Mouse (Mus musculus) neural tube, embryonic 11.5 days (tissue): ENCODE results near the gene Ush2a. TPM values are rescaled to one million over a fixed set of nuclear protein-coding genes. Genes with fewer than 3 reads are reported as not detected.

Source experiments
- ATAC-seq: fragments of 200-750 bp; cut with Nextera tagmentation; 2 replicates; pipeline ENCODE4 v1.8.0; 2017; ENCODE audit warnings: moderate number of reproducible peaks, mild to moderate bottlenecking, moderate TSS enrichment, moderate library complexity; ENCODE audit not compliant: insufficient read depth, low FRiP score, low TSS enrichment
- DNase-seq: peaks from one replicate; pipeline ENCODE4 v3.0.0-alpha.2; 2015; ENCODE audit warnings: low spot score
- H3K27ac ChIP-seq: fragments of 300-500 bp; sonication (generic); 2 replicates; pipeline ENCODE4 v1.5.1; 2014; ENCODE audit warnings: low read depth, mild to moderate bottlenecking, low read length
- H3K27me3 ChIP-seq: fragments of 300-500 bp; sonication (generic); 2 replicates; pipeline ENCODE4 v1.6.1; 2014; ENCODE audit warnings: mild to moderate bottlenecking, low read length, mixed read lengths; ENCODE audit not compliant: control insufficient read depth, insufficient read depth
- H3K36me3 ChIP-seq: fragments of 300-500 bp; sonication (generic); 2 replicates; pipeline ENCODE4 v1.6.1; 2014; ENCODE audit warnings: mild to moderate bottlenecking, low read length, moderate library complexity, mixed read lengths; ENCODE audit not compliant: control insufficient read depth, insufficient read depth
- H3K4me1 ChIP-seq: fragments of 300-500 bp; sonication (generic); 2 replicates; pipeline ENCODE4 v1.6.1; 2014; ENCODE audit warnings: low read length, mixed read lengths; ENCODE audit not compliant: control insufficient read depth, insufficient read depth
- H3K4me2 ChIP-seq: fragments of 300-500 bp; sonication (generic); 2 replicates; pipeline ENCODE4 v1.6.1; 2014; ENCODE audit warnings: low read depth, mild to moderate bottlenecking, moderate library complexity
- H3K4me3 ChIP-seq: fragments of 300-500 bp; sonication (generic); 2 replicates; pipeline ENCODE4 v1.5.1; 2014; ENCODE audit warnings: low read depth, low read length
- H3K9ac ChIP-seq: fragments of 300-500 bp; sonication (generic); 2 replicates; pipeline ENCODE4 v1.6.1; 2014; ENCODE audit warnings: mild to moderate bottlenecking, low read length
- H3K9me3 ChIP-seq: fragments of 300-500 bp; sonication (generic); 2 replicates; pipeline ENCODE4 v1.6.1; 2016; ENCODE audit warnings: low read length; ENCODE audit not compliant: control insufficient read depth
- WGBS: fragments of 180-500 bp; shearing (Covaris S2); extraction: QIAGEN DNeasy Blood & Tissue Kit; methylation state at CpG from one replicate; pipeline ENCODE4 v1.1.7; 2014; 5-methylcytosine and 5-hydroxymethylcytosine counted together
- polyA plus RNA-seq: library from polyadenylated mRNA; unstranded; fragments of >200 nt; fragmentation: Nextera tagmentation; extraction: Ambion mirVana; gene quantifications from 2 replicates; pipeline ENCODE4 v1.2.1, GENCODE M21; 2014

Ush2a gene
- polyA plus RNA-seq, 1 experiment from 2014 or later: 0.07 TPM

GRCm38 (mm10) chr1:188541492-188541891 is 279.7 kb downstream of the Ush2a start:
- ATAC-seq: no peak
- Histone ChIP-seq H3K9ac (no peak overlapping the region), H3K4me3 (no peak overlapping the region), H3K36me3 (no peaks in the 10 kb centered on the region), H3K27me3 (no peaks in the 10 kb centered on the region), H3K9me3 (no peaks in the 10 kb centered on the region), H3K4me2 (no peak overlapping the region), H3K27ac (no peak overlapping the region), H3K4me1 (no peaks in the 10 kb centered on the region)
- WGBS: 95% methylated on average over 3 of the region's 3 CpGs
- DNase-seq: no peak

- WGBS: 35% methylated on average over 1 of the region's 1 CpGs
- no peaks in the 10 kb centered on the region for H3K27me3 ChIP-seq
These were observed 281.5 kb downstream of the Ush2a start for GRCm38 (mm10) chr1:188543364-188543763.

GRCm38 (mm10) chr1:188549686-188550085 is 287.9 kb downstream of the Ush2a start:
- no peak overlapping the region for H3K27ac ChIP-seq
- ATAC-seq (no peak), DNase-seq (no peak)
- H3K36me3 ChIP-seq: no peaks in the 10 kb centered on the region
- H3K27me3 ChIP-seq: no peaks in the 10 kb centered on the region
- no peaks in the 10 kb centered on the region for H3K9me3 ChIP-seq
- H3K4me1 ChIP-seq: no peaks in the 10 kb centered on the region; the same call in 1 of the 2 replicates
- no peak overlapping the region for H3K9ac ChIP-seq
- no peak overlapping the region for H3K4me3 ChIP-seq
- H3K4me2 ChIP-seq: no peak overlapping the region
- 71% methylated on average over 13 of the region's 13 CpGs for WGBS

More at GRCm38 (mm10) chr1:188543364-188543763, 281.5 kb downstream of the Ush2a start:
- Histone ChIP-seq H3K9me3 (no peaks in the 10 kb centered on the region), H3K4me2 (no peak overlapping the region), H3K9ac (no peak overlapping the region), H3K4me3 (no peak overlapping the region), H3K27ac (no peak overlapping the region), H3K4me1 (no peaks in the 10 kb centered on the region), H3K36me3 (no peaks in the 10 kb centered on the region)
- DNase-seq (no peak), ATAC-seq (no peak)

GRCm38 (mm10) chr1:188551802-188552201 is 290.0 kb downstream of the Ush2a start:
- ATAC-seq: no peak
- WGBS: 75% methylated on average over 5 of the region's 5 CpGs
- Histone ChIP-seq H3K36me3 (no peaks in the 10 kb centered on the region), H3K4me3 (no peak overlapping the region), H3K27me3 (no peaks in the 10 kb centered on the region), H3K27ac (no peak overlapping the region), H3K4me2 (no peak overlapping the region), H3K9me3 (no peaks in the 10 kb centered on the region), H3K4me1 (no peaks in the 10 kb centered on the region; the same call in 1 of the 2 replicates), H3K9ac (no peak overlapping the region)
- no peak for DNase-seq

GRCm38 (mm10) chr1:188558911-188559310 is 297.1 kb downstream of the Ush2a start:
- Histone ChIP-seq H3K4me2 (no peak overlapping the region), H3K9ac (no peak overlapping the region), H3K27ac (no peak overlapping the region), H3K36me3 (no peaks in the 10 kb centered on the region), H3K4me3 (no peak overlapping the region), H3K4me1 (no peaks in the 10 kb centered on the region), H3K9me3 (no peaks in the 10 kb centered on the region), H3K27me3 (no peaks in the 10 kb centered on the region)
- ATAC-seq: no peak
- 31% methylated on average over 2 of the region's 2 CpGs for WGBS
- no peak for DNase-seq

GRCm38 (mm10) chr1:188566229-188566628 is 304.4 kb downstream of the Ush2a start:
- WGBS: 84% methylated on average over 5 of the region's 5 CpGs
- H3K27ac ChIP-seq: no peak overlapping the region
- H3K4me1 ChIP-seq: no peaks in the 10 kb centered on the region
- H3K36me3 ChIP-seq: no peaks in the 10 kb centered on the region
- H3K4me3 ChIP-seq: no peak overlapping the region
- H3K9me3 ChIP-seq: no peaks in the 10 kb centered on the region
- DNase-seq: no peak
- no peaks in the 10 kb centered on the region for H3K27me3 ChIP-seq
- no peak overlapping the region for H3K9ac ChIP-seq
- no peak overlapping the region for H3K4me2 ChIP-seq
- no peak for ATAC-seq

GRCm38 (mm10) chr1:188567486-188567885 is 305.7 kb downstream of the Ush2a start:
- H3K9me3 ChIP-seq: no peaks in the 10 kb centered on the region
- H3K27me3 ChIP-seq: no peaks in the 10 kb centered on the region
- H3K4me3 ChIP-seq: no peak overlapping the region
- DNase-seq: no peak
- WGBS: 56% methylated on average over 4 of the region's 4 CpGs
- no peak for ATAC-seq
- H3K4me2 ChIP-seq: no peak overlapping the region
- no peaks in the 10 kb centered on the region for H3K4me1 ChIP-seq
- no peak overlapping the region for H3K27ac ChIP-seq
- no peaks in the 10 kb centered on the region for H3K36me3 ChIP-seq
- no peak overlapping the region for H3K9ac ChIP-seq

- Histone ChIP-seq H3K36me3 (no peaks in the 10 kb centered on the region), H3K9ac (no peak overlapping the region), H3K27me3 (no peaks in the 10 kb centered on the region), H3K9me3 (no peaks in the 10 kb centered on the region), H3K4me3 (no peak overlapping the region), H3K4me2 (no peak overlapping the region), H3K27ac (no peak overlapping the region), H3K4me1 (no peaks in the 10 kb centered on the region)
- DNase-seq: no peak
- ATAC-seq: no peak
- 89% methylated on average over 9 of the region's 9 CpGs for WGBS
These were observed 306.6 kb downstream of the Ush2a start for GRCm38 (mm10) chr1:188568295-188568961.

GRCm38 (mm10) chr1:188576246-188576747 is 314.5 kb downstream of the Ush2a start:
- Histone ChIP-seq H3K4me1 (no peaks in the 10 kb centered on the region), H3K9ac (no peak overlapping the region), H3K36me3 (no peaks in the 10 kb centered on the region), H3K27me3 (no peaks in the 10 kb centered on the region), H3K27ac (no peak overlapping the region), H3K4me2 (no peak overlapping the region), H3K9me3 (no peaks in the 10 kb centered on the region), H3K4me3 (no peak overlapping the region)
- ATAC-seq (peak; percentile 23; the same call in 1 of the 2 replicates), DNase-seq (no peak)
- WGBS: 58% methylated on average over 8 of the region's 8 CpGs
